Mouse (Mus musculus) embryo, embryonic 10 days (tissue): ENCODE measurements around the gene Pou5f2.

ENCODE experiments used
- DNase-seq: peaks from one replicate; pipeline ENCODE4 v3.0.0-alpha.2; 2015; ENCODE audit warnings: low spot score

Pou5f2 gene

GRCm38 (mm10) chr13:78024683-78025294, at the start of gene Pou5f2:
TSS of gene Pou5f2 (plus strand) at chr13:78024902.
- DNase-seq, result peak; percentile 21

- no peak for DNase-seq
These were observed 48.5 kb upstream of the Pou5f2 start for GRCm38 (mm10) chr13:77976248-77976647.

GRCm38 (mm10) chr13:77977121-77977520, 47.6 kb upstream of the Pou5f2 start:
- no peak for DNase-seq

GRCm38 (mm10) chr13:77982105-77982851, 42.4 kb upstream of the Pou5f2 start:
- DNase-seq, result peak; percentile 66

GRCm38 (mm10) chr13:77982852-77983202, 41.9 kb upstream of the Pou5f2 start:
- no peak for DNase-seq

GRCm38 (mm10) chr13:77991189-77991886, 33.4 kb upstream of the Pou5f2 start:
- DNase-seq, result no peak

GRCm38 (mm10) chr13:78004649-78005048, 20.1 kb upstream of the Pou5f2 start:
- no peak for DNase-seq

- DNase-seq, result peak; percentile 47
These were observed 19.4 kb upstream of the Pou5f2 start for GRCm38 (mm10) chr13:78005344-78005743.

- DNase-seq, result no peak
These were observed 14.5 kb upstream of the Pou5f2 start for GRCm38 (mm10) chr13:78010176-78010575.

GRCm38 (mm10) chr13:78032821-78033220, 8.1 kb downstream of the Pou5f2 start:
- no peak for DNase-seq

- DNase-seq, result no peak
These were observed 12.5 kb downstream of the Pou5f2 start for GRCm38 (mm10) chr13:78037203-78037602.

GRCm38 (mm10) chr13:78043203-78043602, 18.5 kb downstream of the Pou5f2 start:
- DNase-seq, result no peak

GRCm38 (mm10) chr13:78045116-78045515, 20.4 kb downstream of the Pou5f2 start:
- peak; percentile 57 for DNase-seq
